Mouse (Mus musculus) embryo, embryonic 9.5 days (tissue): ENCODE data around the gene Ccl7.
A peak's percentile ranks its signal among the peaks of the same experiment; 100 is the strongest.

Experiments used
- DNase-seq: peaks from one replicate; pipeline ENCODE4 v3.0.0-alpha.2; 2017; ENCODE audit errors: extremely low spot score

Gene Ccl7

DNA sequence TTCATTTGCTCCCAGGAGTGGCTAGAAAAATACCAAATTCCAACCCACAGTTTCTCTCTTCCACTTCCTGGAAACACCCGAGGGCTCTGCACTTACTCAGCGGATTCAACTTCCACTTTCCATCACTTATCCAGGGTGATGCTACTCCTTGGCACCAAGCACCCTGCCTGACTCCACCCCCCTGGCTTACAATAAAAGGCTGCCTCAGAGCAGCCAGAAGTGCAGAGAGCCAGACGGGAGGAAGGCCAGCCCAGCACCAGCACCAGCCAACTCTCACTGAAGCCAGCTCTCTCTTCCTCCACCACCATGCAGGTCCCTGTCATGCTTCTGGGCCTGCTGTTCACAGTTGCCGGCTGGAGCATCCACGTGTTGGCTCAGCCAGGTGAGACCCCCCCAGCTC, 10.2 kb upstream of the Ccl7 start, which contains the start of gene Ccl2:
Gene Ccl2, plus strand, starts transcription at position 216 of the 400 bp plus-strand sequence.
- no peak for DNase-seq

DNA sequence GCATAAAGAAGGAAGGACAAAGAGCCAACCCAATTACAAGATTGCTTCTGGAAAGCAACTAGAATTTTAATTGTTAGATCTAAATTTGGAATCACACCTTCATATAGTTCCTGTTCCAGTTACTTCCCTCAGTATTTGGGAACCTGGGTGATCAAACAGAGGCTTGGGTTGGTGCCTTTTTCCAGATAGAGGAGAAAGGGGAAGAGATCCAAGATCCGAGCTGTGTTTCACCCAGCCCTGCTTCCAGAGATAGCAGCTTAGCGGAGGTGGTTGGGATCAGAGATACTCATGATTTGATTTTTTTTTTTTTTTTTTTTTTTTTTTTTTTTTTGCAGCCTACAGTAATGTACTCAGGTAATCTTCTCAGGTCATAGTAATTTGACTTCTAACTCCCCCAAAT, 9.7 kb upstream of the Ccl7 start:
- no peak for DNase-seq

DNA sequence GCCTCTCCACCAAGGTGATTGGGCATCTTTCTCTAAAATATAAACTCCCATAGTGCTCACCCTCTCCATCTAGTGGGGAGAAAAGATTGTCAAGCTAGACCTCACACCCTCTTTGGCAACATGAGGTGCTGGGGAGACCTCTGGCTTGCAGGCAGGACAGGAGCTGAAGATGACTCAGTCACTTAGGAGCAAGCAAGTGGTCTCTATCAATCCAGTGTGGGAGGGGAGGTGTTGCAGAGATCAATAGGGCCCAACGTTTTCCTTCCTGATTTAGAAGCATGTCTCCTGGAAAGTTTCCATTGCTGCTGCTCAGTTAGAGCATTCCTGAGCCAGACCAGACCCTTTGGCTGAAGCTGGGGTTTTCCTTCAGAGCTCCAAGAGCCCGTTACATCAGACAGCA, 7.0 kb upstream of the Ccl7 start, which contains the start of gene Gm17268:
Gene Gm17268, minus strand, starts transcription at position 28 of the 400 bp plus-strand sequence.
- DNase-seq, result no peak

DNA sequence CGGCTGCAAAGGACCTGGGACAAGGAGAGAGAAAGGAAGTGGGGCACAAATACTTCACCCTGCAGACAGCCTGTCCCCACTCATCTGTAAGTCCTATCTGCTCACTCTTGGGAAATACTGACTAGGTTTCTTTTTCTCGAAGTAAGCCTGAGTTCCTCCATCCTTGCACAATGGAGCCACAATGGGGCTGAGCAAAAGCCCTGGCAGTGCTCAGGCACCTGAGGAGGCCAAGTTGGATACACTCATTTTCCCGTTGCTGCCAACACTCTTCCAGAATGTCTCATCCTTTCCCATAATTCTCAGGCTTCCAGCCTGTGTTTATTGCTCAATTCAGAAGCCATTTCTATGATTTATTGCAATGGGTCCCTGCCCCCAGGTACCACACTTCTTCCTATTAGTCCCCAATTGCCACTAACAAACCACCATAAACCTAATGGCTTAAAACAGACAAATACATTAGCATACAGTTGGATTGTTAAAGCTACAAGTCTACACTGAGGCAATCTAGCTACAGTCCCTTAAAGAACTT, 6.3 kb upstream of the Ccl7 start:
- no peak for DNase-seq

DNA sequence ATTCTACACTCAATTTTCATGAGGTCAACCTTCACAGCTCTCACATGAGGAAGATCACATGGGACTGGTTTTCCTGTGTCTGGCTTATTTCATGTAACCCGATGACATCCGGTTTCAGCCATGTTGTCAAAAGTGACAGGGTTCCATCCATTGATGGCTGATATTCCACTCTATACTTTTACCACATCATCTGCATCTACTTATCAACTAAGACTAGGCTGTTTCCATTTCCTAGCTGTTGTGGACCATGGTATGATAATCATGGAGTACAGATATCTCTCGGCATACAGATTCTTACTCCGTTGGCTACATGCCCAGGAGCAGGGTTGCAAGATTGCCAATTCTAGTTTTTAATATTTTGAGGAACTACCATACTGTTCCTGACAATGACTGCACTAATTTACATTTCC, 3.8 kb upstream of the Ccl7 start:
- no peak for DNase-seq

DNA sequence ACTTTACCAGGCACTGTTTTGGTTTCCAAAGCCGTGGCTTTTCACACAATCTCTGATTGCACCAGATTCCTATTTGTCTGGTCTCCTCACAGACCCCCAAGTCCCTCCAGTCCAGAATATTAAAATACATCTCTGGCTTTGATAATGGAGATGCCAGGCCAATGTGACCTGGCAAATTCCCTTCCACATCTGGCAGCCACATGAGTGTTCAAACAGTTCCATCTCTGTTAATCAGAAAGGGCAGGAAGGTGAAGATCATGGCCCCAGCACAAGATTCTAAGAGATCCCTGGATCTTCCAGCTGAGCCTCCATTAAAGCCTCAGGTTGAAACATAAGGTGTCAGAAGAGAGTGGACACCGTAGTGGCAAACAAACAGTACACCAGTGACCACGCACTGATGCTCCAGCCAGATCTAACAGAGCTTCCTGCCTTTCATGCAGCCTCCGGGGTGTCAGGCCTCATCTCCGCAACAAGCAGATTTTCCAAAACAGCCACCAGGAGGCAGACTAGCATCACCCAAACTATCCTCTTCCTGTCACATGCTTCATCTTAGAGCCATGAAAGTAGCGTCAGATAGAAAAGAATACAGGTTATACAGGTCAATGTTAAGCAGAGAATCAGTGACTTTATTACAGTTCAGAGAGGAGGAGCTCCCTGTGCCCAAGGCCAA, 2.4 kb downstream of the Ccl7 start:
- peak; percentile 57 for DNase-seq

DNA sequence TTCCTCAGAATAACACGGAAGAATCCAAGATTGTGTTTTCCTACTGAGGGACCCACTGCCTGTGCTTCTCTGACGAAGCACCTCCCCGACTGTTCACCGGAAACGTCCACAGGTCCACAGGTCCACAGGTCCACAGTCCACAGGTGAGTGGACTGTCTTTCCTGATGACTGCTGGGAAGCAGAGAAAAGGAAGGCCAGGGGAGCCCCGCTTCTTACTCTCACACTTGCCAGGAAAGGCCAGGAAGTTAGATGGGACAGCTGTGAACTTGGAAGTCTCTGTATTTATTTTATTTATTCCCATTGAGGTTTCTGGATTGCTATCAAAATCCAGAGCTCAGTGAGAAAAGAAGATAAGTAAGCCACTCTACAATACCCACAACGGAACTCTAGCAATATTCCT, 8.3 kb downstream of the Ccl7 start:
- DNase-seq, result no peak

DNA sequence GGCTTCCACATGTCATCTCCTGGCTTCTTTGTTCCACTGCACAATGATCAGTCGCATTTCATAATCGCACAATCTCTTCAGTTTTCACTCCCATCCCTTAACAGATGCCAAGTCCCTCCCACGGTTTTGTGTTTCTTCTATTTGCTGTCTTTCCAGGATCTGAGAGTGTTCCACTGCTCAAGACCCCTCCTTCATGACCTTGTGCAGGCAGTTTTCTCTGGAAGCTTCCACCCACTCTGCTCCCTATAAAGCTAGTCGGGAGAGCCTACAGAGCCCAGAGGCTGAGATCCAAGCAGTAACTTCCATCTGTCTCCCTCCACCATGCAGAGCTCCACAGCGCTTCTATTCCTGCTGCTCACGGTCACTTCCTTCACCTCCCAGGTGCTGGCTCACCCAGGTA, 12.1 kb downstream of the Ccl7 start, which contains the start of gene Ccl11:
Gene Ccl11, plus strand, starts transcription at position 178 of the 400 bp plus-strand sequence.
- no peak for DNase-seq

DNA sequence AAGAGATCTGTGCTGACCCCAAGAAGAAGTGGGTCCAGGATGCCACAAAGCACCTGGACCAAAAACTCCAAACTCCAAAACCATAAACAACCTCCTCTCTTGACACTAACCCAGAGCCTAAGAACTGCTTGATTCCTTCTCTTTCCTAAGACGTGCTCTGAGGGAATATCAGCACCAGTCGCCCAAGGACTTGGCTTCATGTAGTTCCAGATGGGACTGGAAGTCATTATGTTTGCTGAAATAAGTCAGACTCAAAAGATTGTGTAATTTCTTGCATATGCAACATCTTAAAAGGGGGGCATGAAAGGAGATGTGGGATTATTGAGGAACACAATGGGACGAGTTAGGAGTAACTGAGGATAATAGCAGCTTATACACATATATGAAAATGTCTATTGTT, 16.7 kb downstream of the Ccl7 start:
- DNase-seq, result no peak

DNA sequence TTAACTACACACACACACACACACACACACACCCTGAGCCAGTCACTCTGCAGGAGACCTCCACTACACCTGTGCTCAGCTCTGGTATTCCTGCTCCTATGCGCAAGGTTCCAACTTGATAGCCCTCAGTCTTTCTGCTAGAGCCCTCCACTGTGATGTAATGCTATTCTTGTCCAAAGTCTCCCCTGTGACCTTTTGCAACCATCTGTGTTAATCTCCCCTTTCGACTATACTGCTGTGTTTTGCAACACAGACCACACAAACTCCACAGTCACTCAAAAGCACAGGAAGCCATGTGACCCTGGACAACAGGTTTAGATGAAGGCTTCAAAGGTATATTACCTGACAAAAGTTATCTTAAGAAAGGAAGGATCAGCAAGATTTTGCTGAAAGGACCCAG, 17.9 kb downstream of the Ccl7 start:
- DNase-seq, result no peak

DNA sequence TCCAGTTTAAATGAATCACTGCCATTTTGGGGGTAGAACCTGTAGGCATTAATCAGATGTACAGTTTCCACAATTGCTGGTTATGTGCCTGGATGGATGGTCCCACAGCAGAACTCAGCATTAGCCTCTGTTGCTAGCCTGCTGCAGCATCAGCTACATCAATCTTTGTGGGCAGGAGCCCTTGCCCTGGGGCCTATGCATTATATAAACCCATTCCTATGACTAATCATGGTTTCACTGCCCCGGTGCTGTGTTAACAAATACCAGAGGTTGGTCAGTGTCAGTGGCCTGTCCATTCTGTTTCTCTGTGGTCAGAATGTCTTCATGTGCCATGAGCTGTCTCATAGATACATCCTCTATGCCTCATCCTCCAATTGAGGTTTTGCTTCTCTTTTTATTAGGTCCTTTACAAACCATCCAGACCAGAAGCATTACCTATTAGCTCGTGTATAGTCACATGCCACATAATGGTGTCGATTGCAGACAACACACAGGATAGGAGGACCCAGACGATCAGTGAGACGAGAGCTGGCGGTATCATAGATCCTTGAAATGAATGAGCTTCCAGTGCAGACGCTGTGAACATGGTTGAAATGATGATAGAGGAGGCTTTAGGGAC, 21.6 kb downstream of the Ccl7 start:
- no peak for DNase-seq

DNA sequence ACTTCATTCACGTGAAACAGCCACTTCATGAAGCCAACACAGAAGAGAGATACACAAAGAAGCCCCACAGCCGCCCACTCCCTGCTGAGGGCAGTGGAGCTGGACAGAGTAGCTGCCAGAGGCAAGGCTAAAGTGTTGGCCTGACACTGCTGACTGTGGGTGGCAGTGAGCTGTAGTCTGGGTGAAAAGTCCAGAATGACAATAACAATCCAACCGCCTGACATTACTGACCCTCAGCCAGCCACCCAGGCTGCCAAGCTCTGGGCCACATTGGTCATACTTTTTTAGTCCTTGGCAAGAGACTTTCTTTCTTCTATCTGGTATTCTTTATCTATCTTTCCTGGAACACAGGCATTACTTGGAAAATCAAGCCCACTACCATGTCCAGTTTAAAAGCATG, 25.6 kb downstream of the Ccl7 start:
- no peak for DNase-seq

DNA sequence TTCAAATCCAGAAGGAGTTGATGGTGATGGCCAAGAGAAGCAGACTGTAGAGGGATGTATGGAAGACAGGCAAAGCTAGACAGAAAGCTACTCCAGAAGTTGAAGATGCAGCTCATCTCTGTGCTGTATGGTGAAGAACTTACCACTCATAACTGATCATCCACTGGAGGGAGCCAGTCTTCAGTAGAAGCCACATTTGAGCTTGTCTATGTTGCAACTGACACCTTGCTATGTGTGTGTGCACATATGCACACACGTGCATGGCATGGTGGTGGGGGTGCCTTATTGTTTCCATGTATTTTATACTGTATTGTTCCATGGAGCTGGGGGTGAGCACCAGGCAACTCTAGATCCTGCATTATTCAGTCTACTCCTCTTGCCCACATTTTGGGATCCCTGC, 26.9 kb downstream of the Ccl7 start:
- no peak for DNase-seq

DNA sequence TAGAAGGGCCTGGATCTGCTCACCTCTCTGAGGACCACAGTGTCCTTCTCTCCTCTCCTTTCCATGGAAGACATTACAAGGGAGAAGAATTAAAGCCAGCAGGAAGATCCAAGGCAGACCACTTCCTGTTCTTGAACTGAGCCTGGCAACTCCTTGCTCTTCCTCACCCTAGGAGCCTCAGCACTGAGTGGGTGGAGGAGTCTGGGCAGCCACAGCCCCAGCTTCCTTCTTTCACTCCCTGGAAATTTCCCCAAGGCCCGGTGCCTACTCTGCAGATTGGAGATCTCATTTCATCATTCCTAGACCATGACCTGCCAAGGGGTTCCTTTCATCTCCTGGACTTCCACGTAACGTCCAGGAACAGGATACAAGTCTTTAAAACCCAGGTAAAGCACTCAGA, 27.5 kb downstream of the Ccl7 start:
- DNase-seq, result no peak

DNA sequence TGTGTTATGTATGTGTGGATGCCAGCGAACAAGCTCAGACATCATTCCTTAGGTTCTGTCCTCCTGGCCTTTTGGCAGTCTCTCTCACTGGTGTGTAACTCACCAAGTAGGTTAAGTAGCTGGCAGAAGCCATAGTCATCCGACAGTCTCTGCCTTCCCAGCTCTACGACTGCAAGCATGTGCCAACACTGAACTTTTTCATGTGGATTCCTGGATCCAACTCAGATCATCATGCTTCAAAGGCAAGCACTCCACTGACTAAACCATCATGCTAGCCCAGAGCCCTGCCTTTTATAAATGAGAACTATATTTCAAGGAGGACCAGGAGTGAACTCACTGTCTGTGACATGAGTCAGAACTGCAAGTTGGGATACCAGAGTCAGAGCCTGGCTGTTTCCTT, 28.2 kb downstream of the Ccl7 start:
- DNase-seq, result no peak

DNA sequence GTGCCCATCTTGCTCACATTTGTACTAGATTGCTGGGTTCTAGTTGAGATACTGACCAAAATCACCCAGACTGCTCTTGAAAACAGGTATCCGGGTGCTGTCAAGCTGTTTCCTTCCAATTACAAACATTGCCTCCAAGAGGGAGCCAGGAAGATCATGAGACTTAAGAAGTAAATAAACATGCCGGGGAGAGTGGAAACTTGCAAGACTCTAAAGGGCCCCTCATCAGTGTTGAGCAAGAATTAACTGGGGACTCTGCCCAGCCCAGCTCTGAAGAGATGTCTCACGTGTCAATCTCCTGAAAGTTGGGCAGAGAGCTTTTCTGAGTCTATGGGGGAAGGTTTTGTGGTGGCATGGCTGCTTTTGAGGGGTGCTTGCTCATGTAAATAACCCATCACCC, 31.5 kb downstream of the Ccl7 start:
- DNase-seq, result no peak

DNA sequence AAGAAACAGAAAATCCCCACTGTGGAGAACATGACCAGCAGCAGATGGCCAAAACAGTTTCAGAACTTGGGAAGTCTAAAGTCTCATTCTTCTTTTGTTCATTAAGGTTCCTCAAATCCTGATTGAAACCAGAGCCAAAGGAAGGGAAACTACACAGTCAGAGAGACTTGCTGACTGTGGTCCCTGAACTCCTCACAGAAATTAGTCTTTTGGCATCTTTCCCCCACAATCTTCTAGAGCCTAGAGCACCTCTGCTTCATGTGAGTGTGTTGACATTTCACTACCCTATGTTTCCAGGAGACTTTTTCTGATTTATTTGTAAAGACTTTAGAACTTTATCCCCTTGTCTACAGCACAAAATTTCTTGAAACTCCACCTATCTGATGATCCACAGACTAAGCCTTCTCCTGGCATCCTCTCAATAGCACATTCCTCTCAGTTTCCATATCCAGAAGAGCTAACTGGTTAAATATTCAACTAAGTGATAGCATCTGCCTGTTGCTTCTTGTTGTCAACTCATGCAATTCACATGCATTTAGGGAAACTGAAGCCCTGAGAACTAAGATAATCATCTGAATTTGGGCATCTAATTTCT, 32.7 kb downstream of the Ccl7 start:
- DNase-seq, result no peak

DNA sequence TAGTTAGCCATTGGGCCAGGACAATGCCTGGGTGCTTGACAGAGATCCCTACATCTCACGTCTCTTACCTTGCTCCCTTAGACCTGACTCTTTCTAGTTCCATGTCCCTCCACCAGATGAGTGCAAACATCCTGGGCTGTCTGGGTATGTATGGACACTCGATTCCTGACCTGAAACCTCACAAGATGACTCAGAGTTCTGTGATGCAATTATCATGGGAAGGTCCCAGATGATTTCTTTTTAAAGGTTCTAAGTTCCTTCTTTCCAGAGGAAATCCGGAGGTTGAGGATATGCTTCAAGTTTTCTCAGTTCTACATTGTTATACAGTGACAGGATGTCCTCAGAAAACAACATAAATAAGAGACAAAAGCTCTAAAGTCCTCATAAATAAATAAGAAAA, 35.4 kb downstream of the Ccl7 start:
- no peak for DNase-seq

DNA sequence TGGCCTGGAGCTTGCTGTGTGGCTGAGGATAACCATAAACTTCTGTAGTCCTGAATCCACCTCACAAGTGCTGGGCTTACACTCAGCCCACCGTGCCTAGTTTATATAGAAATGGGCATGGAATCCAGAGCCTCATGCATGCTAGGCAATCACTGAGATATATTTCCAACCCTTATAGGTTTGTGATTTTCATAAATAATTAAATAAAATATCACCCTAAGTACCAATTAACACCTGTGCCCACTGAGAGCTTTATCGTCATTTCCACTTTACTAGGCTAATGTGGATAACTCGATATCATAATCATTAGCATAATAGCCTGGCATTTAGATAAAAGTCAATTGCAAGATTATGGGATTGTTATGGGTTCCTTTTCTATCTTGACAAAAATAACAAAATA, 38.8 kb downstream of the Ccl7 start:
- no peak for DNase-seq
